Mouse (Mus musculus) CH12.LX (cell line): Measurements from ENCODE around the gene Eva1a.

Experiments
- BHLHE40 ChIP-seq: IDR thresholded peaks from 2 replicates; pipeline ENCODE4 v1.6.1; 2011; ENCODE audit warnings: mild to moderate bottlenecking, low read depth, low read length, improper control_type of control experiment
- EP300 ChIP-seq: IDR thresholded peaks from 2 replicates; pipeline ENCODE4 v1.6.1; 2011; ENCODE audit warnings: low read length, improper control_type of control experiment
- HCFC1 ChIP-seq: IDR thresholded peaks from 2 replicates; pipeline ENCODE4 v1.6.1; 2012; ENCODE audit warnings: low read depth, mild to moderate bottlenecking, inconsistent platforms, low read length, improper control_type of control experiment
- MEF2A ChIP-seq: IDR thresholded peaks from 2 replicates; pipeline ENCODE4 v1.6.1; 2014; ENCODE audit warnings: low read depth, mild to moderate bottlenecking, inconsistent platforms, low read length, improper control_type of control experiment, borderline replicate concordance
- POLR2A ChIP-seq: IDR thresholded peaks from 2 replicates; pipeline ENCODE4 v1.6.1; 2011; ENCODE audit warnings: low read depth, mild to moderate bottlenecking, improper control_type of control experiment, low read length
- USF2 ChIP-seq: conservative IDR thresholded peaks from 2 replicates; pipeline ENCODE4 v1.6.1; 2011; ENCODE audit warnings: low read depth, low read length, improper control_type of control experiment

DNA sequence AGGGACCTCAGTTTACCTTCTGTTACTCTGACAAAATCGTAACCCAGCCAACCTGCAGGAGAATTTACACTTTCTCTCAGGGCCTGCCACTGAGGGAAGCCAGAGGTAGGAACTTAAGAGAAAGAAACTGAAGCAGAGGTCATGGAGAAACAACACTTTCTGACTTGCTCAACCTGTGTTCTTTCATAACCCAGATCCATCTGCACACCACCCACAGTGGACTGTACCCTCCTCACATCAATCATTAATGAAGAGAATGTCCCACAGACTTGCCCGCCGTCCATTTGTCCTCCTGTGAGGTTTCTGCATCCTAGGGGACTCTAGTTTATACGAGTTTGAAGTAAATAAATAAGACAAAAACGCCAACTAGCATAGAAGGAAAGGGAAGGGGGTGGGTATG is 24.4 kb downstream of the Eva1a start:
- TF ChIP-seq POLR2A (no peak), HCFC1 (no peak), USF2 (no peak), EP300 (no peak), BHLHE40 (no peak), MEF2A (no peak)
